Mouse (Mus musculus): ENCODE data around the gene Entpd3. TPM values are rescaled to one million over a fixed set of nuclear protein-coding genes. Genes with fewer than 3 reads are reported as not detected.

Entpd3 gene
- polyA plus RNA-seq, 1 experiment from 2014 or later = not detected

- Histone ChIP-seq H3K4me3 (replicated peaks) (no peak overlapping the region), H3K27ac (replicated peaks) (0 out of 2 replicates have a peak overlapping the region, but pooled peaks have one; percentile 76), H3K36me3 (replicated peaks) (peaks cover 25% of the 10 kb centered on the region), H3K4me1 (replicated peaks) (peaks cover 55% of the 10 kb centered on the region), H3K4me2 (peak overlapping the region; percentile 91; the same call in 1 of the 2 replicates), H3K27me3 (no peaks in the 10 kb centered on the region), H3K9ac (no peak overlapping the region), H3K9me3 (replicated peaks) (no peaks in the 10 kb centered on the region)
- ATAC-seq (ENCODE audit: insufficient read depth) = no peak
- 59% methylated on average over 13 of the region's 13 CpGs for WGBS (ENCODE audit: insufficient replicate concordance)
These were observed 30.2 kb downstream of the Entpd3 start for GRCm38 (mm10) chr9:120569721-120570333.

- H3K9ac ChIP-seq = peak overlapping the region; percentile 53; the same call in 1 of the 2 replicates
- 46% methylated on average over 2 of the region's 2 CpGs for WGBS (ENCODE audit: insufficient replicate concordance)
- H3K27ac ChIP-seq (replicated peaks) = peak overlapping the region; percentile 76
These were observed 30.7 kb downstream of the Entpd3 start for GRCm38 (mm10) chr9:120570334-120570725.

GRCm38 (mm10) chr9:120570741-120571592 lies 31.3 kb downstream of the Entpd3 start, which contains the start of gene Rpl14:
Gene Rpl14 (plus strand): TSS chr9:120571444.
- Histone ChIP-seq H3K9me3 (replicated peaks) (no peaks in the 10 kb centered on the region), H3K27ac (replicated peaks) (peak within 1 kb of the TSS; percentile 83), H3K9ac (peak within 1 kb of the TSS; percentile 91), H3K4me1 (replicated peaks) (peaks cover 64% of the 10 kb centered on the region), H3K4me3 (replicated peaks) (peak within 1 kb of the TSS; percentile 88), H3K4me2 (peak within 1 kb of the TSS; percentile 91), H3K36me3 (replicated peaks) (peaks cover 36% of the 10 kb centered on the region), H3K27me3 (no peaks in the 10 kb centered on the region)
- peak; percentile 90 for ATAC-seq (ENCODE audit: insufficient read depth)
- WGBS (ENCODE audit: insufficient replicate concordance) = 2% methylated on average over 43 of the region's 43 CpGs

More at GRCm38 (mm10) chr9:120570334-120570725, 30.7 kb downstream of the Entpd3 start:
- Histone ChIP-seq H3K4me1 (replicated peaks) (peaks cover 59% of the 10 kb centered on the region), H3K4me3 (replicated peaks) (peak overlapping the region; percentile 88), H3K36me3 (replicated peaks) (peaks cover 30% of the 10 kb centered on the region), H3K9me3 (replicated peaks) (no peaks in the 10 kb centered on the region), H3K27me3 (no peaks in the 10 kb centered on the region), H3K4me2 (peak overlapping the region; percentile 91)
- ATAC-seq (ENCODE audit: insufficient read depth) = no peak

- peaks cover 41% of the 10 kb centered on the region for H3K36me3 ChIP-seq (replicated peaks)
- H3K4me3 ChIP-seq (replicated peaks) = peak overlapping the region; percentile 88
- H3K4me1 ChIP-seq (replicated peaks) = peaks cover 72% of the 10 kb centered on the region
- H3K9me3 ChIP-seq (replicated peaks) = no peaks in the 10 kb centered on the region
- no peaks in the 10 kb centered on the region for H3K27me3 ChIP-seq
- WGBS (ENCODE audit: insufficient replicate concordance) = under 1% methylated on average over 53 of the region's 53 CpGs
- H3K27ac ChIP-seq (replicated peaks) = peak overlapping the region; percentile 83
- peak overlapping the region; percentile 91 for H3K4me2 ChIP-seq
- H3K9ac ChIP-seq = peak overlapping the region; percentile 91
- peak; percentile 78 for ATAC-seq (ENCODE audit: insufficient read depth)
These were observed 32.2 kb downstream of the Entpd3 start for GRCm38 (mm10) chr9:120571593-120572385.

GRCm38 (mm10) chr9:120575748-120576661 lies 36.4 kb downstream of the Entpd3 start:
- Histone ChIP-seq H3K9me3 (replicated peaks) (no peaks in the 10 kb centered on the region), H3K9ac (peak overlapping the region; percentile 75; the same call in 1 of the 2 replicates), H3K4me2 (peak overlapping the region; percentile 91), H3K4me1 (replicated peaks) (peaks cover 66% of the 10 kb centered on the region), H3K27me3 (no peaks in the 10 kb centered on the region), H3K4me3 (replicated peaks) (peak overlapping the region; percentile 73), H3K36me3 (replicated peaks) (peaks cover 41% of the 10 kb centered on the region), H3K27ac (replicated peaks) (peak overlapping the region; percentile 72)
- ATAC-seq (ENCODE audit: insufficient read depth) = no peak
- 40% methylated on average over 6 of the region's 6 CpGs for WGBS (ENCODE audit: insufficient replicate concordance)

GRCm38 (mm10) chr9:120576662-120577013 lies 37.0 kb downstream of the Entpd3 start:
- H3K36me3 ChIP-seq (replicated peaks) = peaks cover 41% of the 10 kb centered on the region

GRCm38 (mm10) chr9:120577133-120577651 lies 37.6 kb downstream of the Entpd3 start:
- Histone ChIP-seq H3K9me3 (replicated peaks) (no peaks in the 10 kb centered on the region), H3K9ac (peak overlapping the region; percentile 75), H3K4me2 (peak overlapping the region; percentile 91), H3K4me1 (replicated peaks) (peaks cover 67% of the 10 kb centered on the region), H3K36me3 (replicated peaks) (peaks cover 41% of the 10 kb centered on the region), H3K27me3 (no peaks in the 10 kb centered on the region), H3K4me3 (replicated peaks) (peak overlapping the region; percentile 73), H3K27ac (replicated peaks) (peak overlapping the region; percentile 80)
- under 1% methylated on average over 43 of the region's 43 CpGs for WGBS (ENCODE audit: insufficient replicate concordance)
- ATAC-seq (ENCODE audit: insufficient read depth) = peak; percentile 96

More at GRCm38 (mm10) chr9:120576662-120577013, 37.0 kb downstream of the Entpd3 start:
- H3K9me3 ChIP-seq (replicated peaks) = no peaks in the 10 kb centered on the region
- no peak for ATAC-seq (ENCODE audit: insufficient read depth)
- peak overlapping the region; percentile 91 for H3K4me2 ChIP-seq
- no peaks in the 10 kb centered on the region for H3K27me3 ChIP-seq
- H3K4me1 ChIP-seq (replicated peaks) = peaks cover 64% of the 10 kb centered on the region
- H3K9ac ChIP-seq = peak overlapping the region; percentile 75
- peak overlapping the region; percentile 72 for H3K27ac ChIP-seq (replicated peaks)
- 1% methylated on average over 4 of the region's 4 CpGs for WGBS (ENCODE audit: insufficient replicate concordance)
- H3K4me3 ChIP-seq (replicated peaks) = peak overlapping the region; percentile 73

- no peak for ATAC-seq (ENCODE audit: insufficient read depth)
- peak overlapping the region; percentile 75 for H3K9ac ChIP-seq
- H3K27me3 ChIP-seq = no peaks in the 10 kb centered on the region
- H3K36me3 ChIP-seq (replicated peaks) = peaks cover 36% of the 10 kb centered on the region
- H3K9me3 ChIP-seq (replicated peaks) = no peaks in the 10 kb centered on the region
- 33% methylated on average over 12 of the region's 12 CpGs for WGBS (ENCODE audit: insufficient replicate concordance)
- H3K4me2 ChIP-seq = peak overlapping the region; percentile 91
- H3K4me1 ChIP-seq (replicated peaks) = peaks cover 67% of the 10 kb centered on the region
- peak overlapping the region; percentile 80 for H3K27ac ChIP-seq (replicated peaks)
- H3K4me3 ChIP-seq (replicated peaks) = peak overlapping the region; percentile 73
These were observed 38.2 kb downstream of the Entpd3 start for GRCm38 (mm10) chr9:120577706-120578405.

GRCm38 (mm10) chr9:120578701-120579100 lies 39.1 kb downstream of the Entpd3 start:
- no peak overlapping the region for H3K9ac ChIP-seq
- H3K27me3 ChIP-seq = no peaks in the 10 kb centered on the region
- H3K9me3 ChIP-seq (replicated peaks) = no peaks in the 10 kb centered on the region
- H3K4me2 ChIP-seq = no peak overlapping the region; the same call in 1 of the 2 replicates
- no peak overlapping the region for H3K27ac ChIP-seq (replicated peaks)
- peaks cover 28% of the 10 kb centered on the region for H3K36me3 ChIP-seq (replicated peaks)
- H3K4me1 ChIP-seq (replicated peaks) = peaks cover 66% of the 10 kb centered on the region
- no peak for ATAC-seq (ENCODE audit: insufficient read depth)
- WGBS (ENCODE audit: insufficient replicate concordance) = 33% methylated on average over 6 of the region's 6 CpGs
- no peak overlapping the region for H3K4me3 ChIP-seq (replicated peaks)

All from liver, embryonic 15.5 days (tissue).